Mouse (Mus musculus): Measurements from ENCODE around the gene Mettl27.
A peak's percentile ranks its signal among the peaks of the same experiment; 100 is the strongest.

Mettl27 gene

GRCm38 (mm10) chr5:134932179-134932902, at the start of gene Mettl27:
Gene Mettl27 (plus strand): TSS chr5:134932368.
- peak; percentile 94 for DNase-seq (ENCODE audit: low read depth, low spot score)

GRCm38 (mm10) chr5:134883077-134883476, 49.1 kb upstream of the Mettl27 start:
- no peak for DNase-seq (ENCODE audit: low read depth, low spot score)

- DNase-seq (ENCODE audit: low read depth, low spot score) = no peak
These were observed 44.5 kb upstream of the Mettl27 start for GRCm38 (mm10) chr5:134887447-134888335.

- no peak for DNase-seq (ENCODE audit: low read depth, low spot score)
These were observed 43.7 kb upstream of the Mettl27 start for GRCm38 (mm10) chr5:134888505-134888904.

DNA sequence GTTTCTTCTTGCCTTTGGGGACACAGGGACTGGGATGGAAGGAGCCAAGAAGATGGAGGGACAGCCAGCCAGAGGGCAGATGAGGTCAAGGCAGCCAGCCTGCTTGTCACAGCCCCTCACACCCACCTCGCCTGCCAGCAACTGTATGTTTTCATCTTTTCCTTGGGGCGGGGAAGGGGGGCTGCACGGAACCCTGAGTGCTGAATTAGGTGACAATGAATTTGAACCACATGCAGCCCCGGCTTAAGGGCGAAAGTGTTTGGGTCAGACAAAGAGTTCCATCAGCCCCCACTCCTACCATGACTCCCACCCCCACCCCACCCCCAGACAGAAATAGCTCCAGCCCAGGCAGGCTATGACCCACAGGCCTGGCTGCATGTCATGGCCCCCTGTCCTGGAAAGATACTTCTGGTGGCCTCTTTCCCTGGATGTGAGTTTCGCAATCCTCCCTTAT, 41.5 kb upstream of the Mettl27 start:
- no peak for DNase-seq (ENCODE audit: low read depth, low spot score)

DNA sequence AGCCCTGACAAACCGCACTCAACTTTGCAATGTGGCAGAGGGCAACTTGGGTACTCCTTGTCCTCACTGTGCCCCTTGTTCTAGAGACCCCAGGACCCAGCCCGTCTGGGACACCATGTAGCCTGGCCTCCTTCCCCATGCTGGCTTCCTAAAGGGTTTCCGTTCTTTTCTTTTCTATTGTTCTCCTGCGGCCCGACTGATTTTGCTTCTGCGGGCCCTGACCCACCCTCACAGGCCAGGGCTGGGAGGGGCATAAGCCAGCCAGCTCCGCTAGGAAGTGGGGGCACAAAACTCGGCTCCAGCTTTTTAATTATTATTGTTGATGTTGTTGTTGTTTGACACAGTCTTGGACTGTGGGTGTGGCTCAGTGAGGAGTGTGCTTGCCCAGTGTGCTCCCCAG, 40.6 kb upstream of the Mettl27 start:
- DNase-seq (ENCODE audit: low read depth, low spot score) = no peak

GRCm38 (mm10) chr5:134892717-134893116, 39.5 kb upstream of the Mettl27 start:
- no peak for DNase-seq (ENCODE audit: low read depth, low spot score)

DNA sequence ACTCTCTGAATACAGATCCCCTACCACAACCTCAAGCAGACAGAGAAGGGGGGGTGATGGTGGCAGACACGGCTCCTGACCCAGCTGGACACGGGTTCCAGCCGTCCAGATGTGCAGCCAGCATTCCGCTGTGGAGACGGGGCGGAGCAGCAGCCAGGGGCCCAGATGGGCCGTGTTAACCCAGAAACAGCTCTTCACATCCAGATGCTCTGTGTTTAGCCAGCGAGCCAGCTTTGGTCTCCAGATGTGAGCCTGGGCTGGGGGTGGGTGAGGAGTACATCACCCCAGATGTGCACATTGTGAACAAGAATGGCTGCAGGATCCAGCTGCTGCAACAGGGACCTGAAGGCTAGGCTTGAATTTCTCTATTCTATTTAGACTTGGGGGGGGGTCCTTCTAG, 36.9 kb upstream of the Mettl27 start:
- DNase-seq (ENCODE audit: low read depth, low spot score) = no peak

DNA sequence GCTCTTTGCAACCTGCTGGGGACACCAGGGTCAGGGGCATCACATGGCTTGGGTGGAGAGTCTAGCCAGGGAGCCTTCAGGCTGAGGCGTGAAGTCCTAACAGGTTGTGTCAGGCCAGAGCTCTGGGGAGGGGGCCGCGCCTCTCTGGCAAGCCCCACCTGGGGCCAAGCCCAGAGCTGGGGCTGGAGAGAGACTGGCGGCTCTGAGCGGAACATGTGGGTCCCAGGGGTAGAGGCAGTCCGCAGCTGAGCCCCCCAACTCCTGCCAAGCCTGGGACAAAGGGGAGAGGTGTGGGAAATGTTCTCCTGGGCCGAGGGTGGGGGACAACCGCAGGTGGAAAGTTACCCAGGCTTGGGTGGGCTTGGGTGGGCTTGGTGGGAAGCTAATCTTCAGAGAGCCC, 35.2 kb upstream of the Mettl27 start:
- DNase-seq (ENCODE audit: low read depth, low spot score) = no peak

DNA sequence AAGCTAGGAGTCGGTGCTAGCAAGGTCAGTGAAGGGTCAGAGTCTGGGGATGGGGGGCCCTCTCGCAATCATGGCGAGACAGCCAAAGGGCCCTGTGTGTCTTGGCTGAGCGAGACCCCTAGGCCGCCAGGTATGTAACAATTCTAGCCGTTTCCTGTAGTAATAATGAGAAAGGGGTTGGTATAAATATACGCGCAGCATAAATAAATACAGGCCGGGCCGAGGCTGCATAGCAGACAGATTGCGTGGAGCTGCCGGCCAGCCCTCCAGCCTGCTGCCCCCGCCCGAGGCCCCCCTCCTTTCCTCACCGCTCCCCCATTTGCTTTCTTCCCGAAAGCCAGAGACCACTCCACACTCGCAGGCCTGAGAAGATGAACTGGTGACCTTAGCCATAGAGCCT, 34.6 kb upstream of the Mettl27 start:
- DNase-seq (ENCODE audit: low read depth, low spot score) = no peak

DNA sequence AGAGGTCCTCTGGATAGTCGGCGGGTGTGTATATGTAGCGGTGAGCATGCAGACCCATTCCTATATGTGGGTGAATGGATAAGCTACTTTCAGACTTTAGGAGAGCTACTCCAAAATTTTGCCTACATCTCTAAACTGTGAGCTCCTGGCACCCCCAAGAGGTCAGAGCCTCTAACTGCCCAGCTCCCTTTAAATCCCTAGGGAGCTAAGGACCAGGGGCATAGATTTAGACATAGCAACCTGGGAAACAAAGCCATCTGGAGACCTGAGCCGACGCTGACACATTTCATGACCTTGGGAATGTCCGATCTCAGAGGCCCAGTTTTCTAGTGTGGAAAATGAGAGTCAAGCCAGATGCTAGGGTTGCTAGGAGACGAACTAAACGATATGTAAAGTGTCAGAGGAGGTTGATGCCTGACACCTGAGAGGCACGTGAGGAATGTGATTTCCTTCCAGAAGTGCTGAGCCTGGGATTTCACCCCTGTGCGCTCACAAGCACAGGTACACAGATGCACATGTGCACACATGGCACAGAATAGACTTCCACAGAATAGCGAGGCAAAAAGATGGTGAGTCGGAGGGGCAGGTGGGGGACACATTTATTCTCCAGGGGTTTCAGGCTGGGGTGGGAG, 31.0 kb upstream of the Mettl27 start:
- peak; percentile 71 for DNase-seq (ENCODE audit: low read depth, low spot score)

DNA sequence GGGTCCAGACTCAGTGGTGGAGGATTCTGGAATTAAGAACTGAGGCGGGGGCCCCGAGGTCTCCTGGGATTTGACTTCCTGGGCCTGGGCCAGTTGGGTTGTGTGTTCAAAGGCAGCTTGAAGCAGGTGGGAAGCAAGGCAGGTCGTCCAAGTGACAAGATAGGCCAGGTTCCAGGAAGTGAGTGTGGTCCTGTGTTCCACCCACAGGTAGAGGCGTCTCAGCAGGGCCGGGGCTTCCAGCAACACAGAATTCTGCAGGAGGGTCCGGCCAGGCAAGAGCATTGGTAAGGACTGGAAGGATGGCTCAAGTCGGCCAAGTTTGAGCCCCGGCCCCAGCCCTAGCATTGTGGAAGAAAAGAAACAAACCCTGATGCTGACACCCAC, 30.5 kb upstream of the Mettl27 start:
- no peak for DNase-seq (ENCODE audit: low read depth, low spot score)

GRCm38 (mm10) chr5:134906633-134907032, 25.5 kb upstream of the Mettl27 start, which contains the start of gene Tmem270:
Gene Tmem270 (minus strand): TSS chr5:134906733.
- DNase-seq (ENCODE audit: low read depth, low spot score) = no peak

- DNase-seq (ENCODE audit: low read depth, low spot score) = peak; percentile 95
These were observed 25.0 kb upstream of the Mettl27 start for GRCm38 (mm10) chr5:134907135-134907534.

GRCm38 (mm10) chr5:134911901-134912300, 20.3 kb upstream of the Mettl27 start:
- DNase-seq (ENCODE audit: low read depth, low spot score) = peak; percentile 73

GRCm38 (mm10) chr5:134913352-134913751, 18.8 kb upstream of the Mettl27 start:
- no peak for DNase-seq (ENCODE audit: low read depth, low spot score)

DNA sequence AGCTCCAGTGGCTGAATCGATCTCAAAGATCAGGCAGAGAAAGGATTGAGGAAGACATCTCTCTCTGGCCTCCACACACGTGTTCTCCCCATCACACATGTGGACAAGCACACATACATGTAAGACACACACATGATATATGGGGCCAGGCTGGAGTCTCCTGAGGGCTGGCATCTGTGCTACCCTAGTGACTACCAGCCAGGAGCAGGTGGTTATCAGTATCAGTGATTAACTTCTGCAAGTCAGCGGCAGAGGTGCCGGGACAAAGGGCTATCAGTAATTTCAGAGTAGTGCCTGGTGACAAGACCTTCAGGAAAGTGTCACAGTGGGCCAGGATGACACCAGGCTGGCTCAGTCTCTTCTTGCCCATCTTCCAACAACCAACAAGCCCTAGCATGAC, 18.4 kb upstream of the Mettl27 start:
- DNase-seq (ENCODE audit: low read depth, low spot score) = no peak

DNA sequence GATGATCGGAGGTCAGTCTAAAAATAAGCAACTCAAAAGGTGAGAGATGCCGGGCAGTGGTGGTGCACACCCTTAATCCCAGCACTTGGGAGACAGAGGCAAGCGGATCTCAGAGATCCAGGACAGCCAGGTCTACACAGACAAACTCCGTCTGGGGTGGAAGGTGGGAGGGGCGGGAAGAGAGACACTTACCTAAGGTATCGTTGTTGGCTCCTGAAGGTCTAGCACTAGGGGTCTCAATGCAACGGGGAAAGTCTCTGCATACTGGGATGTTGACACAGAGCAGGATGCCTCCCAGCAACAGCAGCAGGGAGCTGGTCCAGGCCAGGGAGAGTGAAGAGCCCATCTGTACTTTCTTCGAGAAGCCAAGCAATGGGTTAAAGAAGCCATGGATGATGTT, 17.7 kb upstream of the Mettl27 start:
- no peak for DNase-seq (ENCODE audit: low read depth, low spot score)

DNA sequence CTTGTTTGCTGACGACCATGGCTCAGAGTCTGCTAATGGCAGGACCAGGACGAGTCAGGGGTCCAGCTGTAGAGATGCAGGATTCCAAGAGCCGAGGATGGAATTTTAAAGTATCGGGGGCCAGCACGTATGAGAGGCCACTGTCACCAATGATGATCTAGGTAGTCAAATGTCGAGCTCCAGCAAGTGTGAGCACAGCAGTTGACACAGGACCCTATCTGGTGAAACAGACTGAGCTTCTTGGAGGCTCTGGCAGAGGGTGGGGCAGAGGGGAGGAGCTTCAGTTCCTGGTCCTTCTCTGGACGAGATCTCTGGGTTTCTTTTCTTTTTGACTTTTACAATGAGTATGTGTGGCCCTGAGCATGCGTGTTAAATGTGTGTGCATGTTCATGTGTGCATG, 16.9 kb upstream of the Mettl27 start, which contains the start of gene Cldn13:
Cldn13 (minus strand) TSS at position 216 of the 400 bp plus-strand sequence.
- DNase-seq (ENCODE audit: low read depth, low spot score) = no peak

DNA sequence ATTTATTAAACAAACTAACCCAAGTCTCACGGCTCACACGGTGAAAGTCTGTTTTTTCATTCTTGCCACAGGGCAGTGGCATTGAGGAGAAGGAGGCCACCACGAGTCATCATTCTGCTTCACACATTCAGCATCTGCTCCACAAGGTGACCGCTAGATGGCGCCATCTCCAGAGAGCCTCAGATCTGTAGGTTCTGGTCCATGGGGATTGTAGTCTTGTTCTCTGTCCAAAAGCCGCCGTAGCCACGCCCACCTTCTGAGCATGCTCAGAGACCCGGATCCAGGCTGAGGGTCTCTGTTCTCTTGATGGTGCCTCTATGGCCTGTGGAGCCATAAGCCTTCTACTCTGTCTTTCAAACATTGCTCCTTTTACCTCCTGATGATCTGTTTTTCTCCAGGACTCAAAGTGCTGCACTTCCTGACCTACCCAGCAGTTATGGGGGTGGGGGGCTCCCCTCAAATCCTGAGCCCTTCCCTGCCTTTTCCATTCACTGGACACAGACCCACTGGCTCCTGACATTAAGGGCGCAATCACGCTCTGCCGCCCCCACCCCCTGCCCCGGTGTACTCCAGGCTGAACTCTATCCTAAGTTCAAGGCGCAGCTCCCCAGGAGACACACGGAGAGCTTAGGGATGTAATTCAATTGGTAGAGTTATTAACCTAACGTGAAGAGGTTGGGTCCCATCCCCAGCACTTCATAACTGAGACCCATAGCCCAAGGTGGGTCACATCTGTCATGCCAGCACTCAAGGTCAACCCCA, 13.9 kb upstream of the Mettl27 start:
- DNase-seq (ENCODE audit: low read depth, low spot score) = peak; percentile 69

DNA sequence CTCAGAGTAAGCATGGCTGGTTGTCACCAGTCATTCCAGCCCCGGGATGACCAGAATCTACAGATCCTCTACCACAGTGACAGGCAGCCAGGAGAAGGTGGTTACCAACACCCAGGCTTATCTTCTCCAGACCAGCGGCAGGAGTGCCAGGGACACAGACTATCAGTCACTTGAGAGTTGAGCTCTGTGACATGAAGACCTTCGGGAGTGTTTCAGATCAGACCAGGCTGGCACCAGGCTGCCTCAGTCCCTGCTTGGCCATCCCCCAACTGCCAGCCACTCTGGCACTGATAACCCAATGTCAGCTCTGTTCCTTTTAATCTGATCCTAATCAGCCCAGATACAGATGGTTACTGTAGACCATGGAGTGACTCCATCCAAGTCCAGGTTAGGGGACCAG, 13.1 kb upstream of the Mettl27 start:
- DNase-seq (ENCODE audit: low read depth, low spot score) = no peak
